Comparison of ENCODE assay signal across 8 mouse cellular contexts in genomic region chr11:12464181-12465162, GRCm38 (mm10). TPM values are rescaled to one million over a fixed set of nuclear protein-coding genes. Genes with fewer than 3 reads are reported as not detected.
A peak's percentile ranks its signal among the peaks of the same experiment; 100 is the strongest.
DNase-seq lines count a peak whose midpoint lies in the region; ATAC-seq lines count a peak whose summit lies in the region.

Gene Cobl (minus strand): TSS chr11:12464960.

- H3K4me1 ChIP-seq in embryonic facial prominence, embryonic 10.5 days, result peaks cover 16% of the 10 kb centered on the region
- H3K4me1 ChIP-seq in heart, embryonic 15.5 days (replicated peaks), result peaks cover 11% of the 10 kb centered on the region
- H3K4me1 ChIP-seq in lung, embryonic 15.5 days, result no peaks in the 10 kb centered on the region

- ATAC-seq in heart, embryonic 15.5 days (replicated peaks; ENCODE audit: insufficient number of reproducible peaks, insufficient read depth, low FRiP score, low read depth), result peak; percentile 35; the same call in 1 of the 2 replicates
- peak; percentile 81 for ATAC-seq in lung, embryonic 15.5 days (ENCODE audit: borderline replicate concordance, extremely low read depth, low FRiP score, low TSS enrichment)

- H3K27ac ChIP-seq in embryonic facial prominence, embryonic 10.5 days (replicated peaks), result peak within 1 kb of the TSS; percentile 74
- peak within 1 kb of the TSS; percentile 26; the same call in 1 of the 2 replicates for H3K27ac ChIP-seq in heart, embryonic 15.5 days
- peak within 1 kb of the TSS; percentile 56 for H3K27ac ChIP-seq in lung, embryonic 15.5 days

- H3K9ac ChIP-seq in heart, embryonic 15.5 days, result peak within 1 kb of the TSS; percentile 68
- peak within 1 kb of the TSS; percentile 45 for H3K9ac ChIP-seq in lung, embryonic 15.5 days

- H3K4me2 ChIP-seq in heart, embryonic 15.5 days, result peak within 1 kb of the TSS; percentile 86
- peak within 1 kb of the TSS; percentile 79 for H3K4me2 ChIP-seq in lung, embryonic 15.5 days

- peak within 1 kb of the TSS; percentile 80 for H3K4me3 ChIP-seq in embryonic facial prominence, embryonic 10.5 days
- peak within 1 kb of the TSS; percentile 75 for H3K4me3 ChIP-seq in heart, embryonic 15.5 days
- H3K4me3 ChIP-seq in lung, embryonic 15.5 days, result peak within 1 kb of the TSS; percentile 55

- no peaks in the 10 kb centered on the region for H3K9me3 ChIP-seq in embryonic facial prominence, embryonic 10.5 days
- H3K9me3 ChIP-seq in heart, embryonic 15.5 days (replicated peaks), result no peaks in the 10 kb centered on the region
- H3K9me3 ChIP-seq in lung, embryonic 15.5 days, result no peaks in the 10 kb centered on the region

- peaks cover 55% of the 10 kb centered on the region for H3K27me3 ChIP-seq in embryonic facial prominence, embryonic 10.5 days (replicated peaks; ENCODE audit: low read depth, poor library complexity, severe bottlenecking)
- H3K27me3 ChIP-seq in heart, embryonic 15.5 days, result peaks cover 4% of the 10 kb centered on the region; the same call in 1 of the 2 replicates
- H3K27me3 ChIP-seq in lung, embryonic 15.5 days, result peaks cover 15% of the 10 kb centered on the region

- no peaks in the 10 kb centered on the region for H3K36me3 ChIP-seq in embryonic facial prominence, embryonic 10.5 days (replicated peaks)
- H3K36me3 ChIP-seq in heart, embryonic 15.5 days, result no peaks in the 10 kb centered on the region
- no peaks in the 10 kb centered on the region for H3K36me3 ChIP-seq in lung, embryonic 15.5 days

- DNase-seq in layer of hippocampus, adult 8-10 months (ENCODE audit: low spot score in 2 of 2), result no peak
- DNase-seq in layer of hippocampus, postnatal 14 days (ENCODE audit: low spot score in 2 of 2), result no peak
- peak; percentile 56 for DNase-seq in embryonic facial prominence, embryonic 10.5 days (ENCODE audit: low spot score)
- DNase-seq in kidney, postnatal 14 days, result peak; percentile 78
- peak; percentile 33 for DNase-seq in right cerebral cortex, postnatal 14 days
- no peak for DNase-seq in natural killer cell, adult 2 months (ENCODE audit: low spot score in 2 of 2)

- 1% methylated on average over 87 of the region's 89 CpGs for WGBS in embryonic facial prominence, embryonic 10.5 days
- WGBS in heart, embryonic 15.5 days, result under 1% methylated on average over 66 of the region's 89 CpGs
- 1% methylated on average over 75 of the region's 89 CpGs for WGBS in lung, embryonic 15.5 days

RNA-seq across cellular contexts. Expression of gene Cobl, which starts in this region (rescaled TPM):
- total RNA-seq in layer of hippocampus, adult 8-10 months (2022), result 10 to 100 TPM; 21.1 to 35.3 (median 28.9) TPM
- 10 to 100 TPM in 1 of 2 experiments, 1 to 10 TPM in 1; 8.9 to 12.2 TPM for total RNA-seq in layer of hippocampus, postnatal 14 days (2021)
- polyA plus RNA-seq in embryonic facial prominence, embryonic 10.5 days (2016; fragmentation: Nextera tagmentation; extraction: Ambion mirVana), result 2.1 and 3.4 TPM in 2 replicates
- polyA plus RNA-seq in heart, embryonic 15.5 days (2015; fragmentation: Nextera tagmentation; extraction: Ambion mirVana), result 31.1 and 42.5 TPM in 2 replicates
- 11.0 and 12.0 TPM in 2 replicates for polyA plus RNA-seq in lung, embryonic 15.5 days (2015; fragmentation: Nextera tagmentation; extraction: Ambion mirVana)

Comparison
In these comparisons a context has a peak if more than half of its experiments do, and no peak if none do; other contexts are left out.
1. DNase-seq: peak in embryonic facial prominence, embryonic 10.5 days (single experiment), kidney, postnatal 14 days (single experiment) and right cerebral cortex, postnatal 14 days (single experiment); none in layer of hippocampus, adult 8-10 months (0 of 2), layer of hippocampus, postnatal 14 days (0 of 2) and natural killer cell, adult 2 months (0 of 2).
2. Peak in every context shown above with its lines, with median percentiles within 50 percentile points of each other: H3K27ac ChIP-seq and H3K4me3 ChIP-seq.